Mouse (Mus musculus) myocyte (in vitro differentiated cells): ENCODE data around the gene Amph.

ENCODE experiments used
- CEBPB ChIP-seq: IDR thresholded peaks from 2 replicates; pipeline ENCODE4 v1.6.1; 2011; ENCODE audit warnings: mild to moderate bottlenecking, moderate library complexity; ENCODE audit not compliant: poor library complexity, insufficient read depth, severe bottlenecking
- POLR2A ChIP-seq: IDR thresholded peaks from one replicate; pipeline ENCODE4 v1.6.1; 2011; ENCODE audit warnings: low read depth, mild to moderate bottlenecking, control low read depth, moderate library complexity; ENCODE audit not compliant: insufficient read length
- POLR2AphosphoS2 ChIP-seq: IDR thresholded peaks from one replicate; pipeline ENCODE4 v1.6.1; 2011; ENCODE audit warnings: low read depth, control low read depth; ENCODE audit not compliant: insufficient read length

- TF ChIP-seq POLR2A (no peak), POLR2AphosphoS2 (no peak), CEBPB (no peak)
These were observed 153.9 kb downstream of the Amph start for GRCm38 (mm10) chr13:19101889-19102402.
